Mouse (Mus musculus): ENCODE measurements at regions not wholly inside any gene's neighbourhood (a gene's known extent, or its start where the extent isn't known, plus 50 kb on each side); places are given as distances from the start of the nearest gene placed in this dataset.

DNA sequence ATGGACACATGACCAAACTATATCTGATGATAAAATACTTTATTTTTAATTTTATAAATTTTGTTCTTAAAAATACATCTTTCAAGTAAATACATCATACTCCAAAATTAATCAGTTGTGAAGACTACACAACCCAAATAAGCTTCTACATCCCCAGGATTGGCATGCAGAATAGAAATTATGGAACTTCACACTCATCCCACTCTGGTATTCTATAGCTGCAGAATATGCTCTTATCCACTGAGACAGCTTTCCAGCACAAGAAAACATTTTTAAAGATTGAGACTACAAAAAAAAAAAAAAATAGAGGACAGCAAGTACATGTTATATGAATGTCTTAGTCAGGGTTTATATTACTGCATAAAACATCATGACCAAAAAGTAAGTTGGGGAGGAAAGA is 94.4 kb downstream of the Gm11232 start:
- Histone ChIP-seq H3K27me3 (no peaks in the 10 kb centered on the region), H3K36me3 (no peaks in the 10 kb centered on the region), H3K4me1 (replicated peaks) (no peaks in the 10 kb centered on the region), H3K9ac (replicated peaks) (no peak overlapping the region), H3K4me2 (no peak overlapping the region), H3K27ac (no peak overlapping the region), H3K4me3 (replicated peaks) (no peak overlapping the region), H3K9me3 (no peaks in the 10 kb centered on the region)
- no peak for ATAC-seq (ENCODE audit: insufficient number of reproducible peaks, insufficient read depth, low FRiP score, low TSS enrichment, low read depth)

DNA sequence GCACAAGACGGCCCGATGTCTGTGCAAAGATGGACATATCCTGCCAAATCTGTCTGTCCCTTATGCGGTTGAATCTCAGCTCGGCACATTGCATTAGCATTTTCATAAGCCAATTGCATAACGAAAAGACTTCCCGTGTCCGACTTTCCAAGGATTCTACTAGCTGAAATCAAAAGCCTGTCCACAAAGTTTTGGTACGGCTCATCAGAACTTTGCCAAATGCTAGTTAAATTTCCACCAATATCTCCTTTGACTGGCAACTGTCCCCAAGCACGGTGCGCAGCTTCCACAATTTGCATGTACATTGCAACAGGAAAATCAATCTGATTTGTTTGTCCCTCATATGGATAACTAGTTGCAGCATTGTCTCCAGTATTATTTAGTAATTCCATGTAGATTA is 117.2 kb downstream of the Gm11232 start:
- ATAC-seq (ENCODE audit: insufficient number of reproducible peaks, insufficient read depth, low FRiP score, low TSS enrichment, low read depth): no peak
- WGBS: 94% methylated on average over 10 of the region's 10 CpGs
- Histone ChIP-seq H3K36me3 (no peaks in the 10 kb centered on the region), H3K4me1 (replicated peaks) (no peaks in the 10 kb centered on the region), H3K9ac (replicated peaks) (no peak overlapping the region), H3K27ac (no peak overlapping the region), H3K9me3 (no peaks in the 10 kb centered on the region), H3K4me3 (replicated peaks) (no peak overlapping the region), H3K27me3 (no peaks in the 10 kb centered on the region), H3K4me2 (no peak overlapping the region)

DNA sequence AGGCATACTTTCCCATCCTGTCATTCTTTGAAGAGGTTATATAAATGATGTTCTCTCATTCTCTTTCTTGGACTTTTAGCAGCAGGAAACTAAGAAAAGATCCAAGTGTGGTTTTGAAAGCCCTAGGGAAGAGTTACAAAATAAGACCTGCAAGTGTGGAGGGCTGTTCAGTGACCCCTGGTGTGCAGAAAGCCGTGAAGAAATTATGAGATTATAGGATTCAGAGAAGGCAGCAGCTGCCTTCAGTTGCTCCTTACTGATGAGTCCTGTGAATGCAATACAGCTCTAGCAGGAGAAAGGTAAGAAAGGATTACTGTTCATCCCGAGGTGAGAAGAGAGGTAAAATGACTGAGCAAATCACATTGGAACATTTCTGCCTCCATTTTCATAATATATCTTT is 130.7 kb downstream of the Gm11232 start:
- no peak for ATAC-seq (ENCODE audit: insufficient number of reproducible peaks, insufficient read depth, low FRiP score, low TSS enrichment, low read depth)
- no peaks in the 10 kb centered on the region for H3K9me3 ChIP-seq
- no peaks in the 10 kb centered on the region for H3K4me1 ChIP-seq (replicated peaks)

DNA sequence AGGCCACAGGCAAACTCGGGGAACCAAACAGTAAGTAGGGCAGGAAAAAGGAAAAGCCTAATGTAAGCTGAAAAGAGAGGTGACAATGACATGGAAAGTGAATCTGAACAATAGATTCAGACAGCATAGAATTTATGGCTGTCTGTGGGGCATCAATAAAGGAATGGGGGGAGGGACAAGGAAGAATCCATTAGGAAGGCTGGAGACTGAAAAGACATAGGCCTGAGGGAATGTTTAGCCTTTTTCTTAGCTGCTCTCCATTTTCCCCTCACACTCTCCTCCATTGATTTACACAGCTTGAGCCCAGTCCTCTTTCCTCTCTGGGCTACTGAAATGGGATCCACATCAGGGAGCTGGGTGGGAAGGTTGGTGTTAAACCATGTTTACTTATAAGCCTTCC is 131.1 kb downstream of the Gm11232 start:
- Histone ChIP-seq H3K27ac (no peak overlapping the region), H3K9ac (replicated peaks) (no peak overlapping the region), H3K36me3 (no peaks in the 10 kb centered on the region), H3K9me3 (no peaks in the 10 kb centered on the region), H3K4me3 (replicated peaks) (no peak overlapping the region), H3K27me3 (no peaks in the 10 kb centered on the region), H3K4me2 (no peak overlapping the region), H3K4me1 (replicated peaks) (no peaks in the 10 kb centered on the region)
- no peak for ATAC-seq (ENCODE audit: insufficient number of reproducible peaks, insufficient read depth, low FRiP score, low TSS enrichment, low read depth)
- WGBS: 59% methylated on average over 1 of the region's 1 CpGs

More for the DNA sequence above, 130.7 kb downstream of the Gm11232 start:
- H3K4me3 ChIP-seq (replicated peaks): no peak overlapping the region
- H3K9ac ChIP-seq (replicated peaks): no peak overlapping the region
- WGBS: 49% methylated on average over 2 of the region's 2 CpGs
- H3K27ac ChIP-seq: no peak overlapping the region
- H3K27me3 ChIP-seq: no peaks in the 10 kb centered on the region
- H3K4me2 ChIP-seq: no peak overlapping the region
- H3K36me3 ChIP-seq: no peaks in the 10 kb centered on the region

DNA sequence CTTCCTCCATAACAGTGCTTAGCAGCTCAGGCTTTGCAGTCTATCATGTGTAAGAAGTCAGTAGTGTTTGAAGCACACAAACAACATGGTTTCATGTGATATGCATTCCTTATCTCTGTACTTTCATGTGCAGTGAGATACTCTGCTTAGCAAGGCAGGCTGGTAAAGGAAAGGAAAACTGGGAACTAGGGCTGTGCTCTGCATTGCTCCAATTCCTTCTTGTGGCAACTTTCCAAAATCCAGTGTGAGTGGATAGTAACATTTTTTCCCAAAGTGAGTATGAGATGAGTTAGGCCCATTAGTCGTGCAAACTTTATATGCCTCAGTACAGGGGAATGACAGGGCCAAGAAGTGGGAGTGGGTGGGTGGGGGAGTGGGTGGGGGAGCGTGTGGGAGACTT is 133.0 kb downstream of the Gm11232 start:
- Histone ChIP-seq H3K9ac (replicated peaks) (no peak overlapping the region), H3K9me3 (no peaks in the 10 kb centered on the region), H3K36me3 (no peaks in the 10 kb centered on the region), H3K27ac (no peak overlapping the region), H3K27me3 (no peaks in the 10 kb centered on the region), H3K4me2 (no peak overlapping the region), H3K4me3 (replicated peaks) (no peak overlapping the region), H3K4me1 (replicated peaks) (no peaks in the 10 kb centered on the region)
- no peak for ATAC-seq (ENCODE audit: insufficient number of reproducible peaks, insufficient read depth, low FRiP score, low TSS enrichment, low read depth)
- WGBS: 84% methylated on average over 2 of the region's 2 CpGs

DNA sequence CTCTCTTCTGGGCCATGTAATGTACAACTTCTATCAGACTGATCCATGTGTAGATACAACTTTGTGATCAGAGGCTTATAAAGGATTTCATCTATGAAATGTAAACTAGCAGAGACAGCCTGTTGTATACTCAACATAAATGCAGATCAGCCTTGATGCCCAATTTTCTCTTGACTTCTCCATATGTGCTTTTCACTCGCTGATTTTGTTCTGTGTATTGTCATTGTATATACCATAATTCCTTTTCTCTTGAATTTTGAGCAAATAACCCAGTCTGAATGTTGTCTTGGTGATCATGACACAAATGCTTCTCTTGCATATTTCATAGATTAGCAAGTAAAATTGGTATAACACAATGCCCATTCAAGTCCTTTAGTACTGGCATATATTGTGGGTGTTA is 144.0 kb downstream of the Gm11232 start:
- Histone ChIP-seq H3K4me2 (no peak overlapping the region), H3K4me3 (replicated peaks) (no peak overlapping the region), H3K9me3 (peaks cover 4% of the 10 kb centered on the region; the same call in 1 of the 2 replicates), H3K9ac (replicated peaks) (no peak overlapping the region), H3K4me1 (replicated peaks) (no peaks in the 10 kb centered on the region), H3K36me3 (no peaks in the 10 kb centered on the region), H3K27ac (no peak overlapping the region), H3K27me3 (no peaks in the 10 kb centered on the region)
- no peak for ATAC-seq (ENCODE audit: insufficient number of reproducible peaks, insufficient read depth, low FRiP score, low TSS enrichment, low read depth)
- 95% methylated on average over 1 of the region's 1 CpGs for WGBS

DNA sequence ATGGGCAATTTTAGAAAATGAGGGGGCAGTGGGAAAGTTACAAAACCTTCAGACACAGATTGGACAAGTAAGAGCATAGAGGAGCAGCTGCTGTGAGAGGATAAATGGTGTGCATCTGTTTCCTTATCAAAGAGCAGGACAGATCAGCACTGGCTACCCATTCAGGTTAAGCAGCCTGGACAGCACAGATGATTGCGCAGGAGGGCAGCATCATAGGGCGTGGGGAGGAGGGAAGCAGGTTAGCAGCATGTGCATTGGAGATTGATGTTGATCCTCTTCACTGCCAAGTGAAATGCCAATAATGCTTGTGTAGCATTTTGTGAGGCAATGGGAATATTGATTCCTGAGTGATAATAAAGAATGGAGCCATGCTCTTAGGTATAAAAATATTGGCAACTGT is 171.9 kb downstream of the Gm11232 start:
- Histone ChIP-seq H3K9me3 (no peaks in the 10 kb centered on the region), H3K9ac (replicated peaks) (no peak overlapping the region), H3K4me3 (replicated peaks) (no peak overlapping the region), H3K4me1 (replicated peaks) (no peaks in the 10 kb centered on the region), H3K36me3 (no peaks in the 10 kb centered on the region), H3K27me3 (no peaks in the 10 kb centered on the region), H3K27ac (no peak overlapping the region), H3K4me2 (no peak overlapping the region)
- no peak for ATAC-seq (ENCODE audit: insufficient number of reproducible peaks, insufficient read depth, low FRiP score, low TSS enrichment, low read depth)
- 90% methylated on average over 2 of the region's 2 CpGs for WGBS

DNA sequence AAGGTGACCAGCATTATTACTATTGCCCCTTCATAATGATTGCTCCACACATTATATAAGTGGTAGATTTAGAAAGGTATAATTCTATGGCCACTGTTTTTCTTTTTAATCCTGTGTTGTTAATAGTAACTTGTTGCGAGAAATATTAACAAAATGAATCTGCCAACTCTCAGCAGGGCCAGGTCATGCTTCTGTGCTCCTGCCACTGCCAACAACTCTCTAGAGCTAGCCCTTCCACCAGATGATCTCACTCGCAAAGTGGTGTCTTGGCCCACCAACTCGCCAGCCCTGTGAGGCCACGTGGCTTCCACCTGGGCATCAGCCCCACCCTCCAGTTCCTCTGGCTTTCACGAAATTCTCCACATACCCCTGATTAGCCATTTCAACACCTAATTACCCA is 197.1 kb downstream of the Gm11232 start:
- no peak overlapping the region for H3K9ac ChIP-seq (replicated peaks)
- H3K9me3 ChIP-seq: no peaks in the 10 kb centered on the region
- no peak overlapping the region for H3K4me3 ChIP-seq (replicated peaks)
- no peaks in the 10 kb centered on the region for H3K4me1 ChIP-seq (replicated peaks)
- WGBS: 70% methylated on average over 5 of the region's 5 CpGs
- H3K27ac ChIP-seq: no peak overlapping the region
- H3K4me2 ChIP-seq: no peak overlapping the region
- H3K36me3 ChIP-seq: no peaks in the 10 kb centered on the region
- no peak for ATAC-seq (ENCODE audit: insufficient number of reproducible peaks, insufficient read depth, low FRiP score, low TSS enrichment, low read depth)
- H3K27me3 ChIP-seq: no peaks in the 10 kb centered on the region

DNA sequence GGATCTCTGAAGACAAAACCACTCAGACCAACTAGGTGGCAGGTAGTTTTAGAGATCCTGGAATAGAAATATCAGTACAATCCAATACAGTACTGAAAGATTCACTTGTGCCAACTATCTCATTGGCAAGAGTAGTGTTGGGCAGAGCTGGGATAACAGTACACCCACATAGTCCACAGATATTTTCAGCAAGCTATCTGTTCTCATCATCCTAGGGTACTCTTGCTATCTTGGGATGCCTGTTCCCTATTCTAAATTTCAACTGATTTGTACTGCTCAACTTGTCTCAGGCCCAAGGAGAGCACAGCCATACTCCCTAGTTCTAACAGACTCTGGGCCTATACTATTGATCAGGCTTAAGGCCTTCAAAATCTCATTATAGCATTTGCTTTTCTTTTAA is 218.6 kb downstream of the Gm11232 start:
- H3K27ac ChIP-seq: no peak overlapping the region
- no peak overlapping the region for H3K9ac ChIP-seq (replicated peaks)
- H3K27me3 ChIP-seq: no peaks in the 10 kb centered on the region
- H3K36me3 ChIP-seq: no peaks in the 10 kb centered on the region
- no peak overlapping the region for H3K4me3 ChIP-seq (replicated peaks)
- H3K9me3 ChIP-seq: no peaks in the 10 kb centered on the region
- ATAC-seq (ENCODE audit: insufficient number of reproducible peaks, insufficient read depth, low FRiP score, low TSS enrichment, low read depth): no peak
- no peak overlapping the region for H3K4me2 ChIP-seq
- no peaks in the 10 kb centered on the region for H3K4me1 ChIP-seq (replicated peaks)

DNA sequence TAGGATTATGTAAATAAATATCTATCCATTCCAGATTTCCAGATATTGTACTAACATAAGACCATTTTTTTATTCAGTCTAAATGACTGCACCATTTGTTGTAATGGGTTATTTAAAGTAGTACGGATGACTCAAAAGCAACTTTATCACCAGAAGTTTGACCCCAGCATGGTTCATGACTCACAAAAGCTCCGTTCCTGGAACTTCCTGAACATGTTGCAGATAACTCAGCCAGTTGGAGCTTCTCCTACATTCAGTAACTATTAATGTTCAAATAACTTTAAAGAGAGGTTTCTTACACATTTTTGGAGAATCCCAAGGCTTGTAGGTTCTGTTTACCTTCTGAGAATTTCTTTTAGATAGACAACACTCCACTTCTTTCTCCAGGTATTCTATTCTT is 219.8 kb downstream of the Gm11232 start:
- Histone ChIP-seq H3K36me3 (no peaks in the 10 kb centered on the region), H3K9me3 (no peaks in the 10 kb centered on the region), H3K9ac (replicated peaks) (no peak overlapping the region), H3K27me3 (no peaks in the 10 kb centered on the region), H3K4me2 (no peak overlapping the region), H3K4me1 (replicated peaks) (no peaks in the 10 kb centered on the region), H3K4me3 (replicated peaks) (no peak overlapping the region), H3K27ac (no peak overlapping the region)
- WGBS: 85% methylated on average over 2 of the region's 2 CpGs
- no peak for ATAC-seq (ENCODE audit: insufficient number of reproducible peaks, insufficient read depth, low FRiP score, low TSS enrichment, low read depth)

DNA sequence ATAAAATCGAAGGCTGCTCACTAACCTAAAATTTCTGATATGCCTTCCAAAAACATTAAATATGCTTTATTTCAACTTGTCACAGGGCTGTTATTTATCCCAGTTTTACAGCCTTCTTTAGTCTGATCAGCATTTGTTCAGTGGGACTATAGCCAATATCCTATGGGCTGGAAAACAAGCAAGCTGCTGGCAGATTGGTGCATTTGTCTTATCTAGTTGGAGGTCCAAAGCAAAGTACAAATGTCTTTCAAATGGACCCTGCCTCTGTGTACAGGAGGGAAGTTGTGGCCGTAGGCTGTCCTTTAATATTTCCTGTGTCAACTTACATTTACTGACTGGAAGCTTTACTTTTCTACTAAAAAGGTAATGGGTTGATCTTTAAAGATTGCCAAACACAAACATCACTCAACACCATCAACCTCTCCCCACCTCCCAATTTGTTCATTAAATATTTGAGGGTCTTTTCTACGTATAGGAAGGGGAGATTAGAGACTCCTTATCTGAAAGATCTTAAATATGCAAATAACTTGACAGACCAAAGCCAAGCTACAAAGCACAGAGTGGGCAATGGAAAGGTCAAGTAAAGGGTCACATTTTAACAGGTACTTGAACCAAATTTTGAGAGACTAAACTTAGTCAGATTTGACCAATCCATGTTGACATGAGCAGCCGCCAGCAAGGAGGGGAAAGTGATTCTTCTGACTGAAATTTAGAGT is 233.4 kb downstream of the Gm11232 start:
- Histone ChIP-seq H3K4me1 (replicated peaks) (no peaks in the 10 kb centered on the region), H3K27ac (no peak overlapping the region), H3K9me3 (no peaks in the 10 kb centered on the region), H3K4me2 (no peak overlapping the region), H3K27me3 (no peaks in the 10 kb centered on the region), H3K9ac (replicated peaks) (no peak overlapping the region), H3K36me3 (no peaks in the 10 kb centered on the region), H3K4me3 (replicated peaks) (no peak overlapping the region)
- ATAC-seq (ENCODE audit: insufficient number of reproducible peaks, insufficient read depth, low FRiP score, low TSS enrichment, low read depth): no peak
- WGBS: 68% methylated on average over 4 of the region's 4 CpGs

DNA sequence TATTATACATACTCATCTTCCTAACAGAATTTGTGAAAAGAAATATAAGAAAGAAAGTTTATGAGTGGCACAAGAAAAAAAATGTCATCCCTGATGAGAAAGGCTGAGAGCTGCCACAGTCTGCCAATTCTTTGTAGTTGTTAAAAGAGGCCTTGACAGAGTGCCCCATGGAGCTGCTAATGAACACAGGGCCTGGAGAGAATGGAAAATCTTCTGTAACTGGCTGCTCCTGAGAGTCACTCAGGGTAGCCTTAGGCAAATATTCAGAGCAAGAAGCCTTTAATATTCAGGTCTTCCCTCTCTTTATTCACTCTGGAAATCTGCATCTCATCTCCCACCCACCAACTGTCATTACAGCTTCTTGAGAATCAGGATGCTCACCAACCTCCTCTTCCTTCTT is 237.0 kb downstream of the Gm11232 start:
- ATAC-seq (ENCODE audit: insufficient number of reproducible peaks, insufficient read depth, low FRiP score, low TSS enrichment, low read depth): no peak
- H3K4me2 ChIP-seq: no peak overlapping the region

More for the DNA sequence above, 237.0 kb downstream of the Gm11232 start:
- Histone ChIP-seq H3K27me3 (no peaks in the 10 kb centered on the region), H3K9me3 (no peaks in the 10 kb centered on the region), H3K36me3 (no peaks in the 10 kb centered on the region), H3K4me1 (replicated peaks) (0 out of 2 replicates have a peak, but pooled peaks cover 2% of the 10 kb centered on the region), H3K27ac (no peak overlapping the region), H3K4me3 (replicated peaks) (no peak overlapping the region), H3K9ac (replicated peaks) (no peak overlapping the region)
